Mouse (Mus musculus) megakaryocyte, embryonic 14.5 days (primary cell): ENCODE results near the gene Cenpa. TPM values are rescaled to one million over a fixed set of nuclear protein-coding genes. Genes with fewer than 3 reads are reported as not detected.

Source experiments
- H3K27me3 ChIP-seq: replicated peaks from 2 replicates; pipeline ENCODE3; 2012; ENCODE audit warnings: inconsistent platforms
- H3K36me3 ChIP-seq: replicated peaks from 2 replicates; pipeline ENCODE3; 2012; ENCODE audit warnings: low read length, inconsistent platforms, mixed read lengths
- H3K4me1 ChIP-seq: 2 replicates; pipeline ENCODE4 v1.6.1; 2012; ENCODE audit warnings: inconsistent platforms
- H3K4me3 ChIP-seq: replicated peaks from 2 replicates; pipeline ENCODE3; 2012; ENCODE audit warnings: moderate library complexity, mild to moderate bottlenecking, inconsistent platforms
- H3K9me3 ChIP-seq: 2 replicates; pipeline ENCODE4 v1.6.1; 2012; ENCODE audit warnings: inconsistent platforms
- FLI1 ChIP-seq: IDR thresholded peaks from 2 replicates; pipeline ENCODE4 v1.6.1; 2012; ENCODE audit warnings: low read length, inconsistent platforms, mixed read lengths
- GATA1 ChIP-seq: IDR thresholded peaks from 3 replicates; pipeline ENCODE4 v1.6.1; 2012; ENCODE audit warnings: mixed read lengths, low read length, inconsistent platforms, borderline replicate concordance
- polyA plus RNA-seq: library from polyadenylated mRNA; stranded (reverse); fragments of >175 nt; gene quantifications from 2 replicates; pipeline ENCODE4 v1.2.3, GENCODE M21; 2012; ENCODE audit warnings: low replicate concordance; ENCODE audit not compliant: insufficient read depth

The Cenpa gene
- polyA plus RNA-seq, 1 experiment = 208 TPM

DNA sequence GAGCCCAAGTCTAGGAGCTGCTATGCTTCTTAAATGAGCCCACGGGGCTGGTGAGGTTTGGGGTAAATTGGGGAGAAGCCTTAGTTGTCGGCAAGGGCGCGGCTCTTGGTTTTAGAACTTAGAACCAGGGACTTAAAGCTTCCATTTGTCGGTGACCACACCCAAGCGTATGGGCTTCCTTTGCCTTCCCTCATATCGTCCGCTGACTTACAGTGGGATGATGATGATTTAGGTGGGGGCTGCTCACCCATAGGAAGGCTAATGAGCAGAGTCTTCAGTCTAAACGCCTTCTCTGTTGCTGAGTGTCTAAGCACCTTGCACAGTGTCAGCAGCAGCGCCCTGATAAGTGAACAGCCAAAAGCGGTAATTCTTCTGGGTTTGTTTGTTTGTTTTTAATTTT, 47.1 kb downstream of the Cenpa start:
- Histone ChIP-seq H3K9me3 (no peaks in the 10 kb centered on the region), H3K36me3 (no peaks in the 10 kb centered on the region), H3K4me1 (peaks cover 32% of the 10 kb centered on the region), H3K4me3 (peak overlapping the region; percentile 65), H3K27me3 (peaks cover 87% of the 10 kb centered on the region)
- TF ChIP-seq GATA1 = no peak

DNA sequence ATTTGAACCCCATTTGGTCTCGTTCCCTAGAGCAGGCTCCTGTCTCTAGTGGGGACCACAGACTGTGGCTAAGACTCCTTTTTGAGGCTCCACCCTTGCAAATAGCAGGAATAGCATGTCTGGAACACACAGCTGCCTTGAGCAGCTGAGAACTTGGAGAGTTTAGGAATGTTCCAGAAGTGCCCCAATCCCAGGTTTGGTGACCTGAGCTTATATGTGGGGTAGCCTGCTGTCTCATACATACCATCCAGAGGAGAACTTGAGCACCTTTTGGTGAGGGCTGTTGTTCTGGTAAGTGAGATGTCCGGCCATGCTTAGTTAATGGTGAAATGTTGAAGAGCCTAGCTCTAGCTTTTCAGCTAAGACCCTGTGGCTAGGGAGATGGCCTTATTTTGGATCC, 49.7 kb downstream of the Cenpa start:
- Histone ChIP-seq H3K36me3 (no peaks in the 10 kb centered on the region), H3K27me3 (peaks cover 86% of the 10 kb centered on the region), H3K4me1 (peaks cover 24% of the 10 kb centered on the region), H3K4me3 (no peak overlapping the region), H3K9me3 (no peaks in the 10 kb centered on the region)
- no peak for TF ChIP-seq GATA1
- no peak for TF ChIP-seq FLI1

DNA sequence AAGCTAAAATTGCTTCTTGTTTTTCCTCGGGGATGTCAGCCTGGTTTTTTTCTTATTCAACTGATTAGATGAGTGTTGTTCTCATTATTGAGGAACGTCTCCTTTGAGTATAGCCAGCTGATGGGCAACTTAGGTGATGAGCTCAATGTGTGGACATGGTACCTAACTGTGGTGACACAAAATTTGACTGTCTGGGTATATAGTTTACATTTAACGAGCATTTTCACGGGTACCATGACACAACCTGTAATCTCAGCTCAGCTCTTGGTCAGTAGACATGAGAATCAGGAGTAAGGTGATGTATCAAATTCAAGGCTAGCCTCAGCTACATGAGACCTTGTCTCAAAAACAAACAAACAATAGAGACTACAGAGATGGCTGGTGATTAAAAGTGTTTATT, 50.9 kb downstream of the Cenpa start:
- TF ChIP-seq FLI1 (no peak), GATA1 (no peak)
- no peak overlapping the region for H3K4me3 ChIP-seq
- H3K36me3 ChIP-seq = no peaks in the 10 kb centered on the region
- peaks cover 85% of the 10 kb centered on the region for H3K27me3 ChIP-seq
- H3K4me1 ChIP-seq = peaks cover 12% of the 10 kb centered on the region
- no peaks in the 10 kb centered on the region for H3K9me3 ChIP-seq

DNA sequence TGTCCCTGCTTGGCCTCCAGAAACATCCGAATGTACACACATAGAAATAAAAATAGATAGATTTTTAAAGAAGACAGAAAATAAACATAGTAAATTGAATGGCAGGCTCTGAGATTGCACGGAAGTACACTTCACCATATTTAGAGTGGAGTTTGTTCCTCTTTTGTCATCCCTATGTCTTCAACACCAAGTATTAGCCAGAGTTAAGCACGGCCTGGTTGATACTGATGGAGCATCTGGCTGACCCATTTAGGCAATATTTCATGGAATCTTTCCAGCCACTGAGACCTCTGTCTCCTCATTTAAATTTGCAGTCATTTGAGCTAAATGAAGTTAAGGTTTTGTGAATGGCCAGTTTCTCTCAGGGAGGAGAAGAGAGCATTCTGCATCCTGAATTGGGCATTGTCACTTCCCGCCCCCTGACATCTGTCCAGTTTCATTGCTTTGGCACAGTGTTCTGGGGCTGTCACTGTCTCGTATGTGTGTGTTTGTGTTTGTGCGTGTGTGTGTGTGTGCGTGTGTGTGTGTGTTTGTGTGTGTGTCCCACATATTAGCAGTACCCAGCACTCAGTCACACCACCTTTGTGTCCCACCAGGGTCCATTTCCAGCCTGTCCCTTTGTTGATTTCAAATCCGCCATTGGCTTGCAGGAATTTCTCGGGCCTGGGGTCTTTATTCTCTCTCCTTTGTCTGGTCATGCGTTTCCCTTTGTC, 51.6 kb downstream of the Cenpa start:
- Histone ChIP-seq H3K4me1 (peaks cover 6% of the 10 kb centered on the region), H3K4me3 (no peak overlapping the region), H3K9me3 (no peaks in the 10 kb centered on the region), H3K36me3 (no peaks in the 10 kb centered on the region), H3K27me3 (peaks cover 85% of the 10 kb centered on the region)
- TF ChIP-seq FLI1 (no peak), GATA1 (no peak)

DNA sequence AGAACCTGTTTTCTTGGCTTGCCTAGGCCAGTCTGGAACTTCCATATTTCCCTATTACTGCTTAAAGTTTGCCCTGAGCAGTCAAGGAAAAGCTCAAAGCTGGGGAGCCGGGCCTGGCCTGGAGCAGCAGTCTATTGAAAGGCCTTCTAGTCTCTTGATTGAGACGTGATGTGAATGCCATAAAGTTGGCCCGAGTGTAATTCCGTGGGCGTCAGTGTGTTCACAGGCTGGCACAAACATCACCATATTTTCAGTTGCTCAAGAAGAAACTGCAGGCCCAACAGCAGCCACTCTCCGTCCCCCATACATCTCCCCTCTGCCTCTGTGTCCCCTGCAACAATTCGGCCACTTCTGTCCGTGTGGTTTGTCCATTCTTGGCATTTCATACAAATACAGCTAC, 55.4 kb downstream of the Cenpa start:
- Histone ChIP-seq H3K27me3 (peaks cover 69% of the 10 kb centered on the region), H3K4me3 (no peak overlapping the region), H3K4me1 (no peaks in the 10 kb centered on the region), H3K36me3 (no peaks in the 10 kb centered on the region), H3K9me3 (peaks cover 7% of the 10 kb centered on the region)
- no peak for TF ChIP-seq GATA1
- TF ChIP-seq FLI1 = no peak

Other genes with a start within 250 kb of the Cenpa start
- gene Otof, start 204.8 kb upstream of the Cenpa start, polyA plus RNA-seq = not detected in 2 replicates
- gene 1700001C02Rik, start 200.7 kb upstream of the Cenpa start, polyA plus RNA-seq = not detected in 2 replicates
- gene Cib4, start 120.9 kb upstream of the Cenpa start, polyA plus RNA-seq = not detected in 2 replicates
- not detected in 2 replicates for gene Kcnk3, start 78.6 kb upstream of the Cenpa start, polyA plus RNA-seq
- gene Slc35f6, start 18.8 kb upstream of the Cenpa start, polyA plus RNA-seq = 11.7 and 13.4 TPM in 2 replicates
- 0.12 TPM in 1 of 2 replicates, not detected in the other for gene Dpysl5, start 44.8 kb downstream of the Cenpa start, polyA plus RNA-seq
- gene Mapre3, start 147.9 kb downstream of the Cenpa start, polyA plus RNA-seq = 2.1 TPM in 1 of 2 replicates, not detected in the other
- gene Tmem214, start 201.2 kb downstream of the Cenpa start, polyA plus RNA-seq = 11.8 and 17.0 TPM in 2 replicates
- 36.7 and 70.8 TPM in 2 replicates for gene Agbl5, start 221.9 kb downstream of the Cenpa start, polyA plus RNA-seq
- gene Ost4, start 241.0 kb downstream of the Cenpa start, polyA plus RNA-seq = 57.7 and 180 TPM in 2 replicates
- gene Emilin1, start 246.6 kb downstream of the Cenpa start, polyA plus RNA-seq = 427 and 497 TPM in 2 replicates